Mouse (Mus musculus) megakaryocyte, embryonic 14.5 days (primary cell): ENCODE data around the gene Gm40460.

Experiments used
- FLI1 ChIP-seq: IDR thresholded peaks from 2 replicates; pipeline ENCODE4 v1.6.1; 2012; ENCODE audit warnings: low read length, inconsistent platforms, mixed read lengths
- GATA1 ChIP-seq: IDR thresholded peaks from 3 replicates; pipeline ENCODE4 v1.6.1; 2012; ENCODE audit warnings: mixed read lengths, low read length, inconsistent platforms, borderline replicate concordance

DNA sequence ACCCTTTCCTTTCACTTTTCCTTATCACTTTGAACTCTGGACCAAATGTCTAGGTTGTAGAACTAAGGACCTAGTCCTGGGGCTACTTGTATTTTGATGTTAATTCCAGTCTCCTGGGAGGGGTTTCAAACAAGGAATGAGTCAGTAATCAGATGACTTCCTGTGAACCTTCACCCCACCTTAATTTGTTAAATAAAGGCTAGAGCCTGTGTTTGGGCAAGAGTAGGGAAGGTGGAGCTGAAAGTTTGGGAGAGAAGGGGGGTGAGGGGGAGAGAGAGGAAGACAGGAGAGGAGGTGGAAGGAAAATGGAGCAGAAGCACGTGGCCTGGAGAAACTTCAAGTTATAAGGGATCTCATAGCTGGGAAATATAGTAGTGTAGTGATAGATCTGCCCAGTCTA is 9.3 kb downstream of the Gm40460 start:
- TF ChIP-seq GATA1 (no peak), FLI1 (no peak)
